Mouse (Mus musculus) bone marrow macrophage, adult 2 months (primary cell): ENCODE data around the gene Slc25a28.

Experiments
- CTCF ChIP-seq: IDR thresholded peaks from 2 replicates; pipeline ENCODE4 v1.5.1; 2012; ENCODE audit warnings: low read depth, mild to moderate bottlenecking, low read length, moderate library complexity
- POLR2A ChIP-seq: IDR thresholded peaks from 2 replicates; pipeline ENCODE4 v1.6.1; 2012; ENCODE audit warnings: mild to moderate bottlenecking, low read depth, low read length, borderline replicate concordance

GRCm38 (mm10) chr19:43692815-43693214 is 18.1 kb upstream of the Slc25a28 start:
- TF ChIP-seq POLR2A (no peak), CTCF (no peak)
